Mouse (Mus musculus) testis, adult 2 months (tissue): ENCODE measurements around the gene Gm527. TPM values are rescaled to one million over a fixed set of nuclear protein-coding genes. Genes with fewer than 3 reads are reported as not detected.

Source experiments
- H3K27ac ChIP-seq: fragments of 200-500 bp; 2 replicates; pipeline ENCODE4 v1.5.1; 2012; ENCODE audit warnings: low read depth, low read length; ENCODE audit not compliant: control insufficient read depth, insufficient read depth
- H3K27me3 ChIP-seq: fragments of 200-500 bp; 2 replicates; pipeline ENCODE4 v1.6.1; 2012; ENCODE audit warnings: mild to moderate bottlenecking, low read length, moderate library complexity; ENCODE audit not compliant: control insufficient read depth, insufficient read depth
- H3K36me3 ChIP-seq: fragments of 200-500 bp; 2 replicates; pipeline ENCODE4 v1.6.1; 2012; ENCODE audit warnings: mild to moderate bottlenecking, low read length; ENCODE audit not compliant: control insufficient read depth, insufficient read depth
- H3K4me1 ChIP-seq: fragments of 200-500 bp; 2 replicates; pipeline ENCODE4 v1.6.1; 2012; ENCODE audit warnings: low read length; ENCODE audit not compliant: control insufficient read depth, insufficient read depth
- H3K4me3 ChIP-seq: fragments of 200-500 bp; 2 replicates; pipeline ENCODE4 v1.5.1; 2012; ENCODE audit warnings: low read depth, mild to moderate bottlenecking, low read length, moderate library complexity, mixed read lengths; ENCODE audit not compliant: control insufficient read depth
- CTCF ChIP-seq: fragments of 200-500 bp; IDR thresholded peaks from 2 replicates; pipeline ENCODE4 v1.5.1; 2012; ENCODE audit warnings: low read depth, mild to moderate bottlenecking, inconsistent platforms, low read length, moderate library complexity; ENCODE audit not compliant: control insufficient read depth, insufficient read depth, insufficient replicate concordance
- POLR2A ChIP-seq: fragments of 200-500 bp; IDR thresholded peaks from 2 replicates; pipeline ENCODE4 v1.6.1; 2012; ENCODE audit warnings: low read depth, mild to moderate bottlenecking, inconsistent platforms, low read length, moderate library complexity; ENCODE audit not compliant: control insufficient read depth
- polyA plus RNA-seq: library from polyadenylated mRNA; depleted of rRNA; stranded (reverse); fragments of >200 nt; gene quantifications from 2 replicates; pipeline ENCODE4 v1.2.3, GENCODE M21; 2012; rRNA removed

The Gm527 gene
- polyA plus RNA-seq = 18.6 and 27.8 TPM in 2 replicates

DNA sequence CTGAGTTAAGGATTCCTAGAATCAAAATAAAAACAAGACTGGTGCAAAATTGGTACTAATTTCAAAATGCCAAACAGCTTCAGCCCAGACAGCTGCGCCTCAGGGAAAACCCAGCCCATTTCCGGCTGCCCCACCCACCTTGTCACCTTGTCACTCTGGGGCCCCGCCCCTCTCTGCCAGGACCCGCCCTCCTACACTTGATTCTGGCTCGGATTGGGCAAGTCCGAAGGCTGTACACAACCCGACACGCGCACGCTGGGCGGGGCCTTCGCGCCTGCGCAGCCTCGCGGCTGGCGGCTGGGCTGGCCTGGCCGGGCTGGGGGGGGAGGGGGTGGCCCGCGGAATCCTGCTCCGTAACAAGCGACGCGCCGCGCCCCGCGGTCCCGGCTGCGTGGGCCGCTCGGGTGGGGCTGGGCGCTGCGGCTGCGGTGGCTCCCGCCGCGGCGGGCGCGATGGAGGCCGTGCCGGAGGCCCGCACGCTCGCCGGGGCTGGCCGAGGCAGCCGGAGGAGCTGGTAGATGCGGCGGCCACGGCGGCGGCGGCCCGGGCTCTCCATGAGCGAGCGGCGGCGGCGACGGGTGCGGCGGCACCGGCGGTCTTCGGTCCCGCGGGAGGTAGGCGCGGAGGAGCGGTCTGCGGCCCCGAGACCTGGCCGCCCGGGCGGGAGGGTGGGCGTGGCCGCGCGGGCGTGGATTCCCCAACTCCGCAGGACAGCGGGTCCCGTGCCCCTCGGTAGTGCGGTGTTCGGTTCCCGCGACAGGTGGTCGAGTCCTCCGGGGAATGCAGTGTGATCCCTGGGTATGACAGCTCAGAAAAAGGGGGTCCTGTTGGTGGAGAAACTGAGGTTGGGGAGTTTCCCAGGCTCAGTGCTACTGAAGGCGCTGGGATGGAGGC is at the start of gene Gm527:
Gm527 (plus strand) TSS at position 329 of the 894 bp plus-strand sequence.
- no peaks in the 10 kb centered on the region for H3K4me1 ChIP-seq
- peak within 1 kb of the TSS; percentile 99 for H3K4me3 ChIP-seq
- peak; percentile 78 for TF ChIP-seq POLR2A
- no peak for TF ChIP-seq CTCF
- peak within 1 kb of the TSS; percentile 93 for H3K27ac ChIP-seq
- no peaks in the 10 kb centered on the region for H3K27me3 ChIP-seq
- H3K36me3 ChIP-seq = no peaks in the 10 kb centered on the region

DNA sequence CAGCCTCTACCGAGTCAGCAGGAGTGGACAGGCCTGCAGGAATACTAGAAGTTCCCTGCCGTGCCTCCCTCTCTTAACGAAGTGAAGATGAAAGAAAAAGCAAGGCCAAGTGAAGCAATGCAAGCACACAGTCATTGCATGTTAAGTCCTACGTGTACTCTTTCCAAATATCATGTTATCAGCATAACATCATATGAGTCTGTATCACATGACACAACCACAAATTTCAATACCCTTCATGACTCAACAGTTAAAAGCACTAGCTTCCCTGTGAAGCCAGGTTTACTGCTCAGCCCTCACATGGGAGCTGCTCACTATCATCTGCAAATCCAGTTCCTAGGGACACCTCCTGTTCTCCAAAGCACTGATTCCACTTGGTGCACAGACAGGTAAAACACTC is 46.6 kb upstream of the Gm527 start:
- Histone ChIP-seq H3K36me3 (no peaks in the 10 kb centered on the region), H3K4me3 (no peak overlapping the region), H3K27ac (no peak overlapping the region), H3K4me1 (no peaks in the 10 kb centered on the region), H3K27me3 (no peaks in the 10 kb centered on the region)
- TF ChIP-seq POLR2A (no peak), CTCF (no peak)

DNA sequence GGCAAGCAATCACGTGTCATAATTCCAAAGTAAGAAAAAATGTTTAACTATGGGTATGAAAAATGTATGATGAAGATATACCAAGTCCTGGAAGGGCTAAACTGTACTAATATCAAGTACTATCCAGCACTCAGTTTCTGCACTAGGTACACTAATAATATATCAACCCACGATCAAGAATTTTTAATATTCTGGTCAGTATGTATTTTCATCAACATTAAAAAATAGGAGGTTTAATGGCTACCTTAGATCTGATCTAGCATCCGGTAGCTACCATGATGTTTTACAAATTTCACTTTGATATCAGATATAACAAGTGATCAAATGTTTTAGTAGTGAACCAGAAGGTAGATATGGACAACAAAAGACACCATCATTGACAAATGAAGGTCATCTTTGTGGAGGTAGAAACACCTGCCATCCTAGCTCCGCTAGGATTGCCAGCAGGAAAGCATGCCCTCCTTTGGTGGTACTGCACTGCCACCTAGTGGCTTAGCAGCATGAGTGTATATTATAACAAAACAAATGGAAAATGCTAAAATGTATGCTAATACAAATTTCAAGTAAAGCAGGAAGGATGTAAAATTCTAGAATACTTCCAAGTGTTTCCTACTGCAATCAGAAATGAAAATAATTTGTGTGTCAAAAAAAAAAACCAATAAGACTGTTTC is 20.5 kb upstream of the Gm527 start:
- no peak overlapping the region for H3K4me3 ChIP-seq
- H3K4me1 ChIP-seq = no peaks in the 10 kb centered on the region
- no peak overlapping the region for H3K27ac ChIP-seq
- H3K36me3 ChIP-seq = no peaks in the 10 kb centered on the region
- TF ChIP-seq CTCF (peak; percentile 65; the same call in 1 of the 2 replicates), POLR2A (no peak)
- no peaks in the 10 kb centered on the region for H3K27me3 ChIP-seq

DNA sequence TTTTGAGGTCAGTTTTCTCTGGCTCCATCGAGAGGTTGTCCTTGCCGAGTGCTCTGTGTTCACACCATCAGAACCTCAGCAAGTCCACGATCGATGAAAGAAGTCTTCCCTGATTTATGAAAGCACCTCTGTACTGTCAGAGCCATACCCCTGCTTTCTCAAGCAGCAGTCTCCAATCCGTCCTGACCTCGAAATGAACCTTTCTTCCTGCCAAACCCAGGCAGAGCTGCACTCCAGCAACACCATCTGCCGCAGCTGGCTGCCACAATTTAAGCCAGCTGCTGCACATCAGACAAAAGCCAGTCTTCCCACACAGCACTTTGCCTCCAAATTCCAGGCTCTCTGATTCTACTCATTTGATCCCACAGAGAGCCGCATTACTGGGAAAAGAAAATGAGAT is 15.2 kb upstream of the Gm527 start:
- no peaks in the 10 kb centered on the region for H3K27me3 ChIP-seq
- H3K4me1 ChIP-seq = peaks cover 3% of the 10 kb centered on the region; the same call in 1 of the 2 replicates
- TF ChIP-seq POLR2A = no peak
- no peak for TF ChIP-seq CTCF
- no peak overlapping the region for H3K4me3 ChIP-seq
- H3K27ac ChIP-seq = no peak overlapping the region
- H3K36me3 ChIP-seq = no peaks in the 10 kb centered on the region

DNA sequence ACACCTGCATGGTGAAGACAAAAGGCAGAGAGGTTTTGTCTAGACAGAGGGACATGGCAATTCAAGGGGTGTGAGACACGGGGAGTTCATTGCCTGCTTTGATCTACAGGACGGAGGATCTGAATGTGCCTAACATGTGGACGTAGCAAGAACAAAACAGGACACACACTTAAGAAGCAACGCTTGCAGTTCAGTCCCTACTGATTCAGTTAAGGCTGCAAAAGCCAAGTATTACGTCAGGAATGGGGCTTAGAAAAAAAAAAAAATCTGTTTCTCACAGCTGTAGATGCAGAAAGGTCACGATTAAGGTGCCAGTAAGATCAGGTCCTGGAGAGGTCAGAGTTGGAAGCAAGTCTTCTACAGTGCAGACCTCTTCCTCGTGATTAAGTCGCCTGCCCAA is 14.5 kb upstream of the Gm527 start:
- Histone ChIP-seq H3K27ac (no peak overlapping the region), H3K36me3 (no peaks in the 10 kb centered on the region), H3K27me3 (no peaks in the 10 kb centered on the region), H3K4me3 (no peak overlapping the region), H3K4me1 (peaks cover 3% of the 10 kb centered on the region; the same call in 1 of the 2 replicates)
- TF ChIP-seq POLR2A (no peak), CTCF (no peak)

DNA sequence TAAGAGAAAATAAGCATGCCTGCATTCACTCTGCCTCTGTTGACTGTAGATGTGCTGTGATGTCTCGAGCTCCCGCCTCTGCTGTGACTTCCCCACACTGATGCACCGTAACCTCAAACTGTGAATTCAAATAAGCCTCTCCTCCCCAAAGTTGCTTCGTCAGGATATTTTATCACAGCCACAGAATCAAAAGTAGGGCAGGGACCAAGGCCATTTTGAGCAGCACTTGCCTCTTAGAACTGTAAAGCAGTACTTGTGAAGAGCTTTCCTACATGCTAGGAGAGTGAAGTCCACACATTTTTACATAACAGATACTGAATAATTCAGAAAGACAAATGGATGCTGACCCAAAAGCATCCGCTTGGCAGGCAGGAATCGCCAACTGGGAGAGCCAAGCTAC is 4.7 kb upstream of the Gm527 start:
- Histone ChIP-seq H3K27me3 (no peaks in the 10 kb centered on the region), H3K4me1 (no peaks in the 10 kb centered on the region), H3K36me3 (no peaks in the 10 kb centered on the region), H3K4me3 (no peak overlapping the region), H3K27ac (no peak overlapping the region)
- no peak for TF ChIP-seq POLR2A
- no peak for TF ChIP-seq CTCF

DNA sequence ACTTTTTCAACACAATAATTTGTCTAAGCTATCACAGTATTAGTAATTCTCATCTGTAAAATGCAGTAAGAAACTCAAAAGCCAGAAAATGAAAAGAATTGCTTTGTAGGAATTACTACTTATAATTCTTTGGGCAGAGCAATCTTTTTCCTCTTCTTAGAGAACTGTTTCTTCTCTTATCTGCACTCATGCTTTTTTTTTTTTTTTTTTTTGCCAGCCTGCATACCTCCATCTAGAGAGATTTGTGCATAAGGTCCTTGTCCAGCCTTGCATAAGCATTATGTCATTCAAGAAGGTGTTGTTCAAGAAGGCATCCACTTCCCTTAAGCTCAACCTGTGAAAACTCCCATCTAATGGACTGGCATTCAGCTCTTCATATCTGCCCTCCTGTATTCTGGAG is 971 bp upstream of the Gm527 start:
- H3K4me1 ChIP-seq = no peaks in the 10 kb centered on the region
- H3K27ac ChIP-seq = no peak overlapping the region
- no peaks in the 10 kb centered on the region for H3K36me3 ChIP-seq
- TF ChIP-seq CTCF = no peak
- TF ChIP-seq POLR2A = no peak
- no peak overlapping the region for H3K4me3 ChIP-seq
- H3K27me3 ChIP-seq = no peaks in the 10 kb centered on the region
